Mouse (Mus musculus) ZHBTc4 (cell line): ENCODE measurements around the gene Arid2.

Source experiments
- DNase-seq: peaks from one replicate; pipeline ENCODE4 v3.0.0-alpha.2; 2011; ENCODE audit warnings: low read depth, low spot score

Arid2 gene

DNA sequence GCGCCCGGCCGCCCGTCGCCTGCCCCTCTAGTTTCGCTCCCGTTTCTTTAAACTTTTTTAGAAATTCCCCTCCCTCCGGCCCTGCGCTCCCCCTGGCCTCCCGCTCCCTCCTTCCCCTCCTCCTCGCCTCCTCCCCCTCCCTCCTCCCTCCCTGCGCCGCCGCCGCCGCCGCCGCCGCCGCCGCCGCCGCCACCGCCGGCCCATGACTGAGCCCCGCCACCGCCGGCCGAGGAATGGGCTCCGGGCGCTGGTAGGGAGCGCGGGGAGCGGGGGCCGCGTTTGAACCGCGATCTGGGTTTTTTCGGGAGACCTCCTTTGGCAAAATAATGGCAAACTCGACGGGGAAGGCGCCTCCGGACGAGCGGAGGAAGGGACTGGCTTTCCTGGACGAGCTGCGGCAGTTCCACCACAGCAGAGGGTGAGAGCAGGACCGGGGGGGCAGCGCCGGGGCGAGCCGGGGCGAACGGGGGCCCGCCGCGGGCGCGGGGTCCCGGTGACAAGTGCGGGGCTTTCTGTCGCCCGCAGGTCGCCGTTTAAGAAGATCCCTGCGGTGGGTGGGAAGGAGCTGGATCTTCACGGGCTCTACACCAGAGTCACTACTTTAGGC lies at the start of gene Arid2:
Gene Arid2 (plus strand): TSS at position 150 of the 607 bp plus-strand sequence.
- DNase-seq, result peak; percentile 81

DNA sequence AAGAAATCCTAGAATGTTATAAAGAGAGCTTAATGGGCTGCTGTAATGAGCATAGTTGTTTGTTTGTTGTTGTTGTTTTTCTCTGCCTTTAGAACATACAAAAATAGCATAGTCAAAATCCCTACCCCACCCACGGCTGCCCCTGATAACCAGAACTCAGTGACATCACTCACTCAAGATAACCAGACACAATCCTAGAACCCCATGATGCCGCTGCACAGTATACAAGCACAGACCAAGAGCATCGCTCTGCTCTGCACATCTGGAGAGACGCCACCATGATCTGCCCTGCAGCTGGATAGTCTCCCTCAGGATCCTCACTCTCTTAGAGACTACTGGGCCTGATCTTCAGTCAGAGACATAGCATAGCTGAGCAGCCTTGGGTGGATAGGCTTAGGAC lies 49.2 kb upstream of the Arid2 start:
- no peak for DNase-seq

DNA sequence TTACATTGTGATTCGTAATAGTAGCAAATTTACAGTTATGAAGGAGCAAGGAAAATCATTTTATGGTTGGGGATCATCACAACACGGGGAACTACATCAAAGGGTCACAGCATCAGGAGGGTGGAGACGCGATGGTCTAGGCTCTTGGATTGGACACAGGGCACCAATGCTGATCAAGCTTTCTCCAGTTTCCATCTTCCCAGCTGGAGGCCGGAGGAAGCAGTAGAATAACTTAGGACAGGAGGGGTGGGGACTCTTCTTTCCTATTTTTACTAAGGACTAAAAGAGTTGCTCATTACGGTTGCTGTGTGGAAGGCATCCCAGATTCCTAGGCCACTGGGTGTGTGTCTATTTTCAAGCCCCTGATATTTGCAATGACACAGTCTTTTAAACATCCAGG lies 43.1 kb upstream of the Arid2 start:
- DNase-seq, result peak; percentile 85

DNA sequence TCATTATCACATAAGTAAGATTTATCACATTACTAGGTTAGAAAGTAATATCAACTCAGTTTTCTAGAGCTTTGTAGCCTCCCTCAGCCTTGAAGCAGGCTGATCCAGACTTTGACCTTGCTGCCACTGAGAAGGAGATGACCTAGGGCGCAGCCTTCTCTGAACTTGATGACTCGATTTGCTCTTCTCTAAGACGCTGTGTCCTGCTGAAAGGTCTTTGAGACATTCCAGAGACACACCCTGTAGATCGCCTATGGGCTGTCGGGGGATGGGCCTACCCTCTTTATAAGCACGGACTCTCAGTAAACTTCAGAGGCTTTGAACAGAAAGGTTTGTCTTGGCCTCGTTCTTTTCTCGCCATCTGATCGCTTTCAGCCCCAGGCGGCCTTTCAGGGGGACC lies 42.6 kb upstream of the Arid2 start:
- peak; percentile 96 for DNase-seq

DNA sequence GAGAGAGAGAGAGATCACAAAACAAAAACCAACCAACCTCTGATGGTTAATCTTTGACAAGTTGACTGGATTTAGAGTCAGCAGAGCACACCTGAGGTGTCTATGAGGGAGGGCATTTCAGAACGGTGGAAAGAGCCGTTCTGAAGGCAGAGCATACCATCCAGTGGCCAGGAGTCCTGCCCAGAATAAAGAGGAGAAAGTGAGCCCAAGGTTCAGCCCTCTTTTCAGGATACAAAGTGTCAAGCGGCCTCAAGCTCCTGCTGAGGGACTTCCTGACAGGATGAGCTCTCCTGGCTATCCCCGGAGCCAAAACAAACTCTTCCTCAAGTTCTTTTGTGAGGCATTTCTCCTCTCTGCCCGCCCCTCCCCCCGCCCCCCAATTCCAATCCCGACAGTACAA lies 33.5 kb upstream of the Arid2 start:
- DNase-seq, result peak; percentile 61

DNA sequence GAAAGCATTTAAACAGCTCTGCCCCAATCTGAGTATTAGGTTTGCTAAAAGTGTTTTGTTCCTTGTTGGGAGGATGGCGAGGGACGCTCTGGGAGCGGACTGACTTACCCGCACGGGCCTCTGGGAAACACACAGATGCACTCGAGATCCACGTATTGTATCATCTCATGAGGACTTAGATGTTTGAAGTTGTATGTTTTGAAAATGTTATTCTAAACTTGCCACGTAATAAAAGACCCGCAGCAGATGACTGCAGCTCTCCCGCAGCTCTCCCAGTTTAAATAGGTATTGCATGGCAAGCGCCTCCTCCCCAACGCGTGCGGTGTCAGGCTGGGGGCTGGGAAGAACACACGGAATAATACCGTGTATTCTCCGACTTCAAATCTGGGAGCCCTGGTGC lies 33.0 kb upstream of the Arid2 start:
- no peak for DNase-seq

DNA sequence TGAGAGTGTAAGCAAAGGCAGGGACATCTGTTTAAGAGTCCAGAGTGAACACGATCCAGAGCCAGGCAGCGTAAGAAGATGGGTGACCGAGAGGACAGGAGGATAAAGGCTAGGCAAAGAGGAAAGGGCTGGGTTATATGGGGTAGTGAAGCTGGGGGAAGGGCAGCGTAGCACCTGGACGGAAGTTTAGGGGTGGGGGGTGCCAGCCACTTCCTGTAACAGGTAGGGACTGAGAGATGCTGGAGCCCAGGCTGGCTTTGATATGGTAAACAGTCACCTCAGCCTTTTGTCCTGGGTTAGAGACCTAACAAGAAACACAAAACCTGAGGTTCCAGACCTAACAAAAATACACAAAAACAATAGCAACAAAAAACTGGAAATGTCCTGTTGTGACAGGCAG lies 29.5 kb upstream of the Arid2 start:
- DNase-seq, result no peak

DNA sequence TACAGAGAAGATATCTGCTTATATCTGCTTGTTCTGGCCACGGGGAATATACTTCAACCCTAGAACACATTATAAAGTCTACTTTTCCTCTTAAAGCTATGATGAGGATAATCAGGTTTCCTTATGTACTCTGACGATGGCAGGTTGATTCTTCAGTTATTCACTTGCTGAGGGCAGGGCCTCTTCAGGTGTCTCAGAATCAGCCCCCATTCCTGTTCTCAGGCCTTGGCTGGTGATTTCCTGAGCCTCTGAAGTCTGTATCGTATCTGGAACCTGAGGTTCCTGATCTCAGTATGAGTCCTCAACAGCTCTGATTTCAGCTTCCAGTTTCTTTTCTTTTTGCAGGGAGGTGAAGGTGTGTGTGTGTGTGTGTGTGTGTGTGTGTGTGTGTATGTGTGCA lies 22.7 kb upstream of the Arid2 start:
- no peak for DNase-seq

DNA sequence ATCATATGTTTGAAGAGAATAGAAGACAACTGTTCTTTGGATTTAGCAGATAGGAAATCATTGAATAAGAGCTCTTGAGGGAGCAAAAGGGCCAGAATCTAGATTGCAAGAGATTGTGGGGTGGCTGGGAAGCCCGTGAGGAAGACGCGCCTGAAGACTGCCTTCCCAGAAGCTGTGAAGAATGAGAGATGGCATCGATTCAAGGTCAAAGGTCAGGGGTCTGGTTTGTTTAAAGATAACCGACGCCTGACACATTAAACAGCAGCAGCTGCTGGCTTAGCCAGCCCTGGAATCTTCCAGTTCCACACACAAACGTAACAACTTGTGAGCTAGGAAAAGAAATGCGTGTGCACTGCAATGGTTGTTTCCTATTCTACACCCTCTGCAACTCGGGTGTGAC lies 19.4 kb upstream of the Arid2 start:
- DNase-seq, result no peak

DNA sequence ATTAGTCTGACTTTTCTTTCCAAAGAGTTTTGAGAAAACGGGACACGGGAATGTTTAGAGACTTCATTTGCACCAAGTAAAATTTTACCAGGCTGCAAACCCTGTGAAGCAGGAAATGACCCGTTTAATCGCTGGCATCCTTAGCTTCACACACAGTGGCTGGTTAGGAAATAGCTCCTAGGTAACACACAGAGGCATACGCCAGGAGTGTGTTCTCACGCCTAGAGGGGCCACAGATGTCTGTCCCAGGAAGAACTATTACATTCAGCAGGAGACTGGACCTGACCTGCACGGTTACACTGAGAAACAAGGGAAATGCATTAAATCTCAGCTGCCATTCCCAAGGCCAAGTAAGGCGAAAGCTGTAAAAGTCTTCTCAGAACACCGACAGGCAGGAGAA lies 18.7 kb upstream of the Arid2 start:
- no peak for DNase-seq

DNA sequence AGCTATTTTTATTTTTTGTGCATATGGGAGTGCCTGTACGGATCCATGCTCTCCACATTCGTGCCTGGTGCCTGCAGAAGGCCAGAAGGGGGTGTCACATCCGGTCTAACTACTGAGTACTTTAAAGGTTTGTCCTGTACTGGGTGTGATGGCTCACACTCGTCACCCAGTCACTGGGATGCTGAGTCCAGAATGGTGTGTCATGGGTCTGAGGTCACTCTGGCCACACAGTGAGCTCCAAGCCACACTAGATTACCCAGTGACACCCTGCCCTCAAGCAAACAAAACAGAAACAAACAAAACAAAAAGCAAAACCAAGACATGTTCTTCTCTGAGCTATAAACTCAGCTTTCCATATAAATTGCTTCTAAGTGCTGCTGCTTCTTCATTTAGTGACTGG lies 17.9 kb upstream of the Arid2 start:
- no peak for DNase-seq

DNA sequence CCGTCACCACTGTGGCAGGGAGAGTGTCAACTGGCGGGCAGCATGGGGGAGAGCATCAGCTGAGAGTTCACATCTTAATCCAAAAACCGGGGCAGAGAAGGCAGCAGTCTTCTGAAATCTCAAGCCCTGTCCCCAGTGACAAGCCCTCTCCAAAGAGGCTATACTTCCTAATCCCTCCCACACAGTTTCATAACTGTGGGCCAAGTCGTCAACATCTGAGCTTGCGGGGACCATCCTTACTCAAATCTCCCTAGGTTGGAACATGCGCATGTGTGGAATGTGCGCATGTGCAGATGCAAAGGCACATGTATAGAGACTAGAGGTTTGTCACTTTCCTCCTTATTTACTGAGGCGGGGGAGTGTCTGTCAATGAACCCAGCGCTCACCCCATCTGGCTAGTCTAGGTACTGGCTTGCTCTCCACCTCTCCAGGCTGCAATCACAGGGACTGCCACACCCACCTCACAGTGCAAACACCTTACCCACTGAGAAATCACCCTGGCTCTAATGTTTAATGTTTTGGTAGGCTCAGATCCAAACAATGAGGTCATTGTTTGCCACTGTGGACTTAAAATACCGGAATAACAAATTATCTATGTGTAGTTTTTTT lies 16.9 kb upstream of the Arid2 start:
- DNase-seq, result peak; percentile 74

DNA sequence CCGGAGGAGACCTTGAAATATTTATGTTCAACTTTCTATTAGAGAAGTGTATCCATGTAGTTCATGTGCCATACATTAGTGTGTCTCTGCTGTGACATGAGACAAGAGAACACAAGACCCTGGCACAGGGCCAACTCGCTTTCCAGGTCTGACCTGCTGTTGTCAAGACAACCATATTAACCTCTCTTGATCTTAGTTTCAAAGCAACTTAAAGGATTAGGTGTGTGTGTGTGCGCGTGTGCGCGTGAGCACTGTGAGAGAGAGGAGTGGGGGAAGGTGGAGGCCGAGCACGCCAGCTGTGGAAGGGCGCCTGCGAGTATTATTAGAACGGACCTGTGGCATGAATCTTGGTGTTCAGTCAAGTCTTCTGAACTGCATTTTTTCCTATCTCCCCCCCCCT lies 15.0 kb upstream of the Arid2 start:
- peak; percentile 21 for DNase-seq

DNA sequence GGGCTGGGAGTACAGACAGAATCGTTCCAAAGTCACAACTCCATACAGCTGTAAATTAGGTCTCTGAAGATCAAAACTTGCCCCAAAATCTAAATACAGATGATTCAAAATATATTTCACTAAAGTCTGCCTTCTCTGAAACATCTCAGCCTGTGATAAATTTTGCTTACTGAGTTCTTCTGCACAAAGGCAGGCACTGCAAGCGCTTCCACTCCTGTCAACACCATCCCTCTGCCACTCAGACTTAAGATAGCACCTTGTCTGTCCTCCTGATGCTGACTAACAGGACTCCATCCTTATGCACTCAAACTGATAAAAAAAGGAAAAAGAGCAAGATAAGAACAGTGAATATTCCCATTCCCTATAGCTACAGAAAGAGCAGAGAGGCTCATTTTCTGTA lies 13.0 kb upstream of the Arid2 start:
- no peak for DNase-seq

DNA sequence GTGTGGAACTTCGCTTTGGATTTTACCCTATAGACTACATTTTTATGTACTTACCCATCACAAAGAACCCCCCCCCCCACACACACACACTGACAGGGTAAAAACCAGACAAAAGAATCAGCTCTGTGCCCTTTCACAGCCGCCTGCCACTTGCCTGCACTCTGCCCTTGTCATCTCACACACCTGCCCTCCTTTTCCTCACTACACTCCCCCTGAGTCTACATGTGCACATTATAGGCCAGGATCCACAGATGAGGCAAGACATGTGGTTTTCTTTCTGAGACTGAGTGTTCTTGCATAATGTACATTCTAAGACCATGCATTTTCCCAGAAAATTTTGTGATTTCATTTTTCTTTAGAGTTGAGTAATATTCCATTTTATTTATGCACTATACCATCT lies 12.1 kb upstream of the Arid2 start:
- no peak for DNase-seq

DNA sequence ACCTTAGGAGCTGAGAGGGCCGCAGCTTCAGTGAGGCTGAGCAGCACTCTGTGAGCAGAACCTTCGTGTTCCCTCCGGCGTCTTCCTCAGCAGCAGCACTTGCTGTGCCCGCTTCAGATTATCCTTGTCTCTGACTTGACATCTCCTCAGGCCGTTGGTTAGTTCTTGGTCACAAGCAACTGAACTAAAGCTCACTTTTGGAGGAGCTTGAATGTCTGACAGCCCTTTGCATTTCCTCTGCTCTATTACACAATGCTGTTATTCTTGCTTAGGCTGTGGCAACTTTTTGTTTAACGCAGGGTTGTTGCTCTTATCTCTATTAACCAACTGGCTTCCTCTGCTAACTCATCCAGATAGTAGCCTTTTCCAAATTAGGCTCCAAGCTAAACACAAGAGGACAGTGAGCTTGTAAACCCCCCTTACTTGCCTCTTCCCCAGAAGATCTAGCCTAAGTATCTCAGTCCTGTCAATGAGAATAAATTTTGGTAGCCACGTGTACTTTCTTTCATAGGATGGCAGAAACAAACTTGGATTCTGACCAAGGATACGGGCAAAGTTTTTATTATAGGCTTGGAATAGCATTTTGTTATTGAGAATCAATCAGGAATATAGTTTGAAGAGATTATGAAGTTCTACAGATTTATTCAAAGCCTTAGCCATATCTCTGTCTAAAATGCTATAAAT lies 11.4 kb upstream of the Arid2 start:
- DNase-seq, result no peak

DNA sequence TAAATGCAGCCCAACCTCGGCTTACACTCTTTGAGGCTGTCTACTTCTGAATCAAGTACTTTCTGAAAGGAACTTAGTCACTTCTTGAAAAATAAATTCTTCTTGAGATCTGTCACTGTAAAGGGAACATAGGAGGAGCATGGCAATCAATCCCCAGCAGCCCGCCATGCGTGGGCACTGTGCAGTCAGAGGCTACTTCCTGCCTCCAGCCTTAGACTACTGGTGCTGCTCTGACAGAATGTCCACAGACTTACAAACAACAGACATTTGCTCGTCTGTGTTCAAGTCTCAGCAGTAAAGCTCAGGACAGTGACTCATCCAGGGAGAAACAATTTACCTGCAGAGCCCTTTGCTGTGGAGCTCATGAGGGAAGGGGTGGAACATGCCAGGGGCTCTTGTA lies 10.3 kb upstream of the Arid2 start:
- DNase-seq, result no peak

DNA sequence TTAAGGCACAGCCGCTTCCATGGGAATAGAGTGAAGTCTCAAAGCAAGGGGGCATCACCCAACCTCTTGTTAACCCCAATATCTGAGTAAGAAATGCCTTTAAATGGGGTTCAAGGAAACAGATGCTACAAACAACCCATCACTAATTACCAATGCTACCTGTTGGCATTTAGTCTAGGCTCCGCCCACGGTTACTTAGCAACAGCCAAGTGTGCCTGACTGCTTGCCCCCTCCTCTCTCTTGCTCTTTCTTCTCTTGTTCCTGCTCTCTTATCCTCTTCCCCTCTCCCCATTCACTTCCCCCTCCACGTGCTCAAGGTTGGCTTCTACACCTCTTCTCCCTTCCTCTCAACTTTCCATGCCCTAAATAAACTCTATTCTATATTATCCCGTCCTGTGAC lies 6.1 kb upstream of the Arid2 start:
- DNase-seq, result peak; percentile 44

DNA sequence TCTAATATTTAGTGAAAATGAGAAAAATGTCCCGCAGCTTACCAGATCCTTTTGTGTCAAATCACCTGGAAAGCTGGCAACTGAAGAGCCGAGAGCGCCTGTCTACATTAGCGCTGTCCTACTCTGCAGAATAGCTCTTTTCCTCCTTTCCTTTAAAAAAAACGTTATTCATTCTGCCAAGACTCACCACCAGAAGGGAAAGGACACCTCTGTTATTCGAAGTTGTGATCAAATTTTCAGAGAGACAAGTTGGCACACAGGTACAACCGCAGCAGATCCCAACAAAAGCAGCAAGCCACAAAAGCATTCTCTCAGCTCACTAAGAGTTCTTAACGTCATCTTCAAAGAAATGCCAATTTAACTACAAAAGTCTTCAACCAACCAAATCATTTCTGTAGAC lies 4.2 kb upstream of the Arid2 start:
- no peak for DNase-seq

DNA sequence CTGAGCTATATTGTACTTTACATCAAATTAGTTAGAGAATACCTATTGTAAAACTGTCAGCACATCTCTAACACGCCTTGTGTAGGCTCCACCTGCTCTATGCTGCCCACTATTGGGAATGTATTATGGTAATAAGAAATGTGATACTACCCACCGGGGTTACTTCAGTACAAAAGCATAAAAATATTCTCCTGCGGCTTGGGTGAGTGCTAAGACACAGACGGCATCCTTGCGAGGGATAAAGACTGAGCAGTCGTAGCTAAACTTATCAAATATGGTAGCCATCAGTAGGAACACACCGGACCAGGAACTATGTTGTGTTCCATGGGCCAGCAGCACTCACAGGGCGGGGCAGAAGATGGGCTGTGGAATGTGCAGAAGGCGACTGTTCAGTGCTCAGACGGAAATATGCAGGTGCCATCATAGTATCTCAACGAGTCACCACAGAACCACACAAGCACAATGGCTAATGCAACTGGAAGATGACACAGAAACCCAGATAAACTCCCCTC lies 3.3 kb upstream of the Arid2 start:
- DNase-seq, result peak; percentile 65

DNA sequence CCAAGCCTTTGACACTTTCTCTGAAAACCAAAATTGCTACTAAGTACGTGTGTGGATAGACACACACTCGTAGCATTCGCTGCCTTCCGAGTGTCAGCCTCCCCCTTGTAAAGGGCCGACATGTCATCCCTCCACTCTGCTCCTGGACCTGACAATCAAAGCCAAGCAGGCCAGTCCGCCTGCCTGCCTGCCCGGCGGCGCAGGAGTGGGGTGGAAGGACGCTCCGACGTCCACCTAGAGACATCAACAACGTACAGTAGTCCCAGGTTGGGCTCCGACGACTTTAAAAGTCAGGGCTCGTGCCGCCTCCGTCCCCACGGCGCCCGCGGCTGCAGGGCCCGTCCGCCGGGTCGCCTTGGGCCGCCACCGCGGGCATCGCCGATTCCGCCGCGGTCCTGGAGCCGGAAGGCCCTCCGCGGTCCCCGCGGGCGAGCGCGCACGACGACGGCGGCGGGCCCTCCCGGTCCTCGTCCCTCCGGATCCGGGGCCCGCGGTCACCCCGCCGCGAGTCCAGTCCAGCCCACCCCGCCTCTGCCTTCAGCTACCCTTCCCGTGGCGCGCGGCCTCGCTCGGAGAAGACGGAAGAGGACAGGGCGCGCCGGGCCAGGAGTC lies 2.5 kb upstream of the Arid2 start:
- peak; percentile 47 for DNase-seq

DNA sequence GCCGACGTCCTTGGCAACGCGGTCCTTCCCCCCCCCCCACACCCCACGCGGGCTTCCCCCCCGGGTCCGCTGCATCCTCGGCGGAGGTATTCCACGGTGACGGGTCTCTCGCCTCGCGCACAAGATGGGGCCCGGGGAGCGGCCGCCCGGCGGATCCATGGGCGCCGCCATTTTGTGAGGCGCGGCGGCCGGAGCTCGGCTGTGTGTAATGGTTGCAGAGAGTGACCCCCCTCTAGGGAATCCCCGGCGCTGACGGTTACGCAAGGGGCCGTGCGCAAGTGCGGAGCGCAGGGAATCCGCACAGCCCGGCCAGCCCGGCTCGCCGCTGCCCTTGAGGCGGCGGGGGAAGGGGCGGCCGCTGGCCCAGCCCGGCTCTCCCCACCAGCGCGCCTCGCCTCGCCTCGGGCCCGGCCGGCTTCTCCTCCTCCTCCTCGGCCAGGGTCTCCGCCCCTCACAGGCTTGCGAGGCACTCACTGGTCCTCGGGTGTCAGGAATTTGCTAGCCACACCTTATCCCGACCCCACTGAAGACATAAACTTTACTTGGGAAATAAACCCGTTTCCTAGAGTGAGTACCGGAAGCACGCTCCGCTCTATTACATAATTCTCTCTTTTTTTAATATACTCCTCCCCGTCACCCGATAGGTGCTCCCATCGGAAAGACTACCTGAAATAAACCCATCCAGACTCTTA lies 1.8 kb upstream of the Arid2 start:
- peak; percentile 91 for DNase-seq
